Mouse (Mus musculus) brain, adult 2 months (tissue): ENCODE measurements around the gene Cemip.

Experiments
- DNase-seq: peaks from one replicate; pipeline ENCODE4 v3.0.0; 2011; ENCODE audit warnings: low read depth, low spot score

Gene Cemip

GRCm38 (mm10) chr7:83972485-83972884, 113.8 kb downstream of the Cemip start:
- DNase-seq = peak; percentile 43

- DNase-seq = no peak
Measured at GRCm38 (mm10) chr7:83966047-83966818, 120.1 kb downstream of the Cemip start.

GRCm38 (mm10) chr7:83965181-83965580, 121.1 kb downstream of the Cemip start:
- no peak for DNase-seq

GRCm38 (mm10) chr7:83952511-83952910, 133.8 kb downstream of the Cemip start:
- peak; percentile 99 for DNase-seq

GRCm38 (mm10) chr7:83951327-83951726, 135.0 kb downstream of the Cemip start:
- no peak for DNase-seq

GRCm38 (mm10) chr7:83949662-83950061, 136.6 kb downstream of the Cemip start:
- no peak for DNase-seq

- no peak for DNase-seq
Measured at GRCm38 (mm10) chr7:83948743-83949142, 137.6 kb downstream of the Cemip start.

- DNase-seq = peak; percentile 93
Measured at GRCm38 (mm10) chr7:83941701-83942101, 144.6 kb downstream of the Cemip start.

GRCm38 (mm10) chr7:83940136-83940535, 146.2 kb downstream of the Cemip start:
- DNase-seq = no peak

GRCm38 (mm10) chr7:83939017-83939721, 147.1 kb downstream of the Cemip start:
- no peak for DNase-seq

- peak; percentile 38 for DNase-seq
Measured at GRCm38 (mm10) chr7:83921637-83922036, 164.7 kb downstream of the Cemip start.

GRCm38 (mm10) chr7:83920241-83920640, 166.1 kb downstream of the Cemip start:
- DNase-seq = no peak

- peak; percentile 90 for DNase-seq
Measured at GRCm38 (mm10) chr7:83914566-83914965, 171.7 kb downstream of the Cemip start.

GRCm38 (mm10) chr7:83913995-83914394, 172.3 kb downstream of the Cemip start:
- DNase-seq = no peak

- no peak for DNase-seq
Measured at GRCm38 (mm10) chr7:83913405-83913932, 172.8 kb downstream of the Cemip start.

- DNase-seq = no peak
Measured at GRCm38 (mm10) chr7:83911909-83912308, 174.4 kb downstream of the Cemip start.

- no peak for DNase-seq
Measured at GRCm38 (mm10) chr7:83904831-83905230, 181.5 kb downstream of the Cemip start.

- no peak for DNase-seq
Measured at GRCm38 (mm10) chr7:83902296-83903145, 183.8 kb downstream of the Cemip start.

GRCm38 (mm10) chr7:83901425-83901824, 184.9 kb downstream of the Cemip start:
- no peak for DNase-seq

GRCm38 (mm10) chr7:83900519-83900918, 185.8 kb downstream of the Cemip start:
- no peak for DNase-seq

GRCm38 (mm10) chr7:83898267-83898666, 188.0 kb downstream of the Cemip start:
- DNase-seq = no peak
